Comparison of ENCODE assay signal across 8 mouse cellular contexts in the genomic region with DNA sequence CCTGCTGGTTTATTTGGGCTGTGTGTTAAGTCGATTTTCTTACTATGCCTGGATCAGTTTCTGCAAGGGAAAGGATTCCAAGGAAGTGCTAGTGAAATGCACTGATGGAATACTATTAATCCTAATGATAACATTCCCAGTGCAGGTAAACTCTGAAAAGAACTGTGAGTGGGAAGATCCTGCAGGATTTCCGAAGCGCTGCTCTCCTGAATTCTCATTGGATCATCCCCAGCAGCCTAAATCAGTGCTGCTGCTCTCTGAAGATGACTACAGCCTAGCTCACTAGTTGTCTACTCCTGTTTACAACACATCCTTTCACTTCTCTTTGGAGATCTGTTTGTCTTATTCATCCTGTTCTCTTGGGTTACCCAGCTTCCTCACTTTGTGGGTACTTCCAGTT. TPM values are rescaled to one million over a fixed set of nuclear protein-coding genes. Genes with fewer than 3 reads are reported as not detected.
DNase-seq lines count a peak whose midpoint lies in the region; ATAC-seq lines count a peak whose summit lies in the region.

No protein-coding gene starts in this region.

- peak; percentile 39 for ATAC-seq in frontal cortex, adult (ENCODE audit: low TSS enrichment)
- no peak for ATAC-seq in forebrain, embryonic 12.5 days (ENCODE audit: low FRiP score)
- no peak for ATAC-seq in liver, embryonic 13.5 days (ENCODE audit: low read depth)
- ATAC-seq in monocyte, adult 5-6 weeks (replicated peaks; ENCODE audit: insufficient number of reproducible peaks, low FRiP score, low TSS enrichment, poor library complexity, severe bottlenecking), result no peak

- WGBS in forebrain, embryonic 12.5 days, result 5% methylated on average over 3 of the region's 3 CpGs
- WGBS in liver, embryonic 13.5 days (ENCODE audit: insufficient replicate concordance), result 6% methylated on average over 3 of the region's 3 CpGs

- H3K27me3 ChIP-seq in forebrain, embryonic 12.5 days, result peaks cover 18% of the 10 kb centered on the region
- peaks cover 32% of the 10 kb centered on the region for H3K27me3 ChIP-seq in liver, embryonic 13.5 days

- no peak overlapping the region for H3K27ac ChIP-seq in forebrain, embryonic 12.5 days
- no peak overlapping the region for H3K27ac ChIP-seq in liver, embryonic 13.5 days

- DNase-seq in frontal cortex, postnatal 10 days (ENCODE audit: low spot score in 2 of 2), result no peak
- DNase-seq in ES-CJ7 (ENCODE audit: low read depth, low spot score), result peak; percentile 11
- no peak for DNase-seq in liver, embryonic 13.5 days
- DNase-seq in natural killer cell, adult 2 months (ENCODE audit: low spot score in 2 of 2), result no peak
- no peak for DNase-seq in adrenal gland, adult 8-10 months

- H3K4me1 ChIP-seq in forebrain, embryonic 12.5 days, result peaks cover 11% of the 10 kb centered on the region; the same call in 1 of the 2 replicates
- H3K4me1 ChIP-seq in liver, embryonic 13.5 days (replicated peaks), result no peaks in the 10 kb centered on the region

- no peaks in the 10 kb centered on the region for H3K36me3 ChIP-seq in forebrain, embryonic 12.5 days (replicated peaks)
- H3K36me3 ChIP-seq in liver, embryonic 13.5 days, result no peaks in the 10 kb centered on the region

- peak overlapping the region; percentile 42 for H3K4me3 ChIP-seq in forebrain, embryonic 12.5 days (replicated peaks)
- no peak overlapping the region for H3K4me3 ChIP-seq in liver, embryonic 13.5 days (replicated peaks)

- H3K9me3 ChIP-seq in forebrain, embryonic 12.5 days, result no peaks in the 10 kb centered on the region
- no peaks in the 10 kb centered on the region for H3K9me3 ChIP-seq in liver, embryonic 13.5 days (replicated peaks)

- H3K4me2 ChIP-seq in forebrain, embryonic 12.5 days, result peak overlapping the region; percentile 72
- H3K4me2 ChIP-seq in liver, embryonic 13.5 days, result peak overlapping the region; percentile 37; the same call in 1 of the 2 replicates

- H3K9ac ChIP-seq in forebrain, embryonic 12.5 days, result peak overlapping the region; percentile 56; the same call in 1 of the 2 replicates
- H3K9ac ChIP-seq in liver, embryonic 13.5 days, result no peak overlapping the region

RNA-seq across cellular contexts. Expression of gene Brinp3, which starts 0.8 kb away (rescaled TPM):
- 2.1 and 3.2 TPM in 2 replicates for polyA plus RNA-seq in forebrain, embryonic 12.5 days (2016; fragmentation: Nextera tagmentation; extraction: Ambion mirVana)
- polyA plus RNA-seq in liver, embryonic 13.5 days (2015; fragmentation: Nextera tagmentation; extraction: Ambion mirVana), result 0.03 and 0.05 TPM in 2 replicates
- total RNA-seq in monocyte, adult 5-6 weeks (2017), result not detected in 3 replicates
- total RNA-seq in adrenal gland, adult 8-10 months (2022), result under 1 TPM in 3 of 4 experiments, not detected in 1; 0.09 to 0.62 (median 0.12) TPM
